Comparison of ENCODE assay signal across 12 mouse cellular contexts in the genomic region with DNA sequence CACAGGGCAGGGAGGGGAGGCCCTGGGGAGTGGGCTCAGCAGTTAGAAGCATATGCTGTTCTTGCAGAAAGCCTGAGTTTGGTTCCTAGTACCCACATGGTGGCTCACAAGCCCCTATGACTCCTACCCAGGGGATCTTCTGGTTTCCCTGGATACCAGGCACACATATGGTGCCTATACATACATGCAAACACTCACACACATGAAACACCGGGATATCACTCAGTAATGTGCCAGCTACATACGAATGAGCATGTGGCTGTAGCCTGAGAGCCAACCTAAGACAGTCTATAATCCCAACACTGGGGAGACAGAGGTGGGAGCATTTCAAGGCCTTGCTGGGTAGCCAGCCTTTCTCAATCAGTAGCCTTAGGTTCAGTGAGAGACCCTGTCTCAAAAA. TPM values are rescaled to one million over a fixed set of nuclear protein-coding genes. Genes with fewer than 3 reads are reported as not detected.
DNase-seq lines count a peak whose midpoint lies in the region; ATAC-seq and TF ChIP-seq lines count a peak whose summit lies in the region.
"Had no signal": no experiment of that assay in that cellular context is flagged by ENCODE, and none has a peak within 500 bp of the region (broad histone marks: within the 10 kb centered on the region; RNA-seq: fewer than 3 reads in every experiment).

No protein-coding gene starts in this region.

- H3K27me3 ChIP-seq in embryonic facial prominence, embryonic 15.5 days = no peaks in the 10 kb centered on the region
- no peaks in the 10 kb centered on the region for H3K27me3 ChIP-seq in hindbrain, embryonic 14.5 days (ENCODE audit: control insufficient read depth, insufficient read depth, low read length)
- no peaks in the 10 kb centered on the region for H3K27me3 ChIP-seq in midbrain, embryonic 15.5 days (replicated peaks)
- H3K27me3 ChIP-seq: stomach, embryonic 15.5 days had no signal

- H3K27ac ChIP-seq in left cerebral cortex, adult 2 months = 0 out of 2 replicates have a peak overlapping the region, but pooled peaks have one; percentile 28
- H3K27ac ChIP-seq in embryonic facial prominence, embryonic 15.5 days (replicated peaks) = peak overlapping the region; percentile 53
- H3K27ac ChIP-seq in hindbrain, embryonic 14.5 days = peak overlapping the region; percentile 68
- peak overlapping the region; percentile 49; the same call in 1 of the 2 replicates for H3K27ac ChIP-seq in midbrain, embryonic 15.5 days
- H3K27ac ChIP-seq: stomach, embryonic 15.5 days had no signal

- peak overlapping the region; percentile 42 for H3K4me2 ChIP-seq in embryonic facial prominence, embryonic 15.5 days (replicated peaks)
- peak overlapping the region; percentile 47 for H3K4me2 ChIP-seq in hindbrain, embryonic 14.5 days (replicated peaks)
- peak overlapping the region; percentile 37 for H3K4me2 ChIP-seq in midbrain, embryonic 15.5 days

- H3K9ac ChIP-seq in embryonic facial prominence, embryonic 15.5 days = no peak overlapping the region
- no peak overlapping the region for H3K9ac ChIP-seq in hindbrain, embryonic 14.5 days
- no peak overlapping the region for H3K9ac ChIP-seq in midbrain, embryonic 15.5 days
- H3K9ac ChIP-seq: stomach, embryonic 15.5 days had no signal

- whole genome bisulfite sequencing in embryonic facial prominence, embryonic 15.5 days = 47% methylated on average over 2 of the region's 2 CpGs
- 60% methylated on average over 2 of the region's 2 CpGs for WGBS in hindbrain, embryonic 14.5 days
- WGBS in midbrain, embryonic 15.5 days = 81% methylated on average over 2 of the region's 2 CpGs

- H3K36me3 ChIP-seq in embryonic facial prominence, embryonic 15.5 days = no peaks in the 10 kb centered on the region
- no peaks in the 10 kb centered on the region for H3K36me3 ChIP-seq in hindbrain, embryonic 14.5 days (replicated peaks; ENCODE audit: control insufficient read depth, insufficient read depth)
- H3K36me3 ChIP-seq in midbrain, embryonic 15.5 days (replicated peaks) = no peaks in the 10 kb centered on the region
- H3K36me3 ChIP-seq: stomach, embryonic 15.5 days had no signal

- H3K4me1 ChIP-seq in embryonic facial prominence, embryonic 15.5 days = peaks cover 17% of the 10 kb centered on the region
- H3K4me1 ChIP-seq in hindbrain, embryonic 14.5 days (replicated peaks; ENCODE audit: control insufficient read depth, insufficient read depth, low read length) = peaks cover 12% of the 10 kb centered on the region; the same call in 1 of the 2 replicates
- H3K4me1 ChIP-seq in midbrain, embryonic 15.5 days = peaks cover 15% of the 10 kb centered on the region
- H3K4me1 ChIP-seq: stomach, embryonic 15.5 days had no signal

- no peaks in the 10 kb centered on the region for H3K9me3 ChIP-seq in embryonic facial prominence, embryonic 15.5 days (replicated peaks)
- H3K9me3 ChIP-seq in hindbrain, embryonic 14.5 days (ENCODE audit: control insufficient read depth, low read length) = no peaks in the 10 kb centered on the region
- H3K9me3 ChIP-seq in midbrain, embryonic 15.5 days = no peaks in the 10 kb centered on the region
- H3K9me3 ChIP-seq: stomach, embryonic 15.5 days had no signal

- H3K4me3 ChIP-seq in left cerebral cortex, adult 2 months = no peak overlapping the region
- no peak overlapping the region for H3K4me3 ChIP-seq in embryonic facial prominence, embryonic 15.5 days (replicated peaks)
- no peak overlapping the region for H3K4me3 ChIP-seq in hindbrain, embryonic 14.5 days (replicated peaks; ENCODE audit: low read length)
- H3K4me3 ChIP-seq in midbrain, embryonic 15.5 days = no peak overlapping the region
- H3K4me3 ChIP-seq: erythroblast, embryonic 14.5 days; stomach, embryonic 15.5 days had no signal

- intact Hi-C loops in left cerebral cortex, adult 2 months (cut with DNase I) = no loop called here
- intact Hi-C loops in left cerebral cortex, postnatal 10 days (cut with DNase I) = no loop called here

- no peak for DNase-seq in left cerebral cortex, adult 2 months (ENCODE audit: extremely low spot score in 1 of 2, low spot score in 2 of 2)
- no peak for DNase-seq in left cerebral cortex, postnatal 10 days (ENCODE audit: extremely low spot score in 1 of 2, low spot score in 2 of 2)
- DNase-seq in hindbrain, embryonic 14.5 days (ENCODE audit: low spot score) = no peak
- no peak for DNase-seq in adrenal gland, adult 8-10 months
- no peak for DNase-seq in embryo, embryonic 9.5 days (ENCODE audit: extremely low spot score)
- no peak for DNase-seq in layer of hippocampus, postnatal 36 days
- DNase-seq: kidney, postnatal 25 days; lung, adult 18-20 months had no signal

- ATAC-seq in embryonic facial prominence, embryonic 15.5 days (ENCODE audit: insufficient number of reproducible peaks, low FRiP score, low TSS enrichment, low read depth) = no peak
- ATAC-seq in hindbrain, embryonic 14.5 days (ENCODE audit: low FRiP score) = no peak
- peak; percentile 48 for ATAC-seq in midbrain, embryonic 15.5 days (replicated peaks)

- no peak for TF ChIP-seq CTCF in left cerebral cortex, adult 2 months (IDR thresholded peaks at IDR 0.05)

RNA-seq across cellular contexts. Expression of gene Slc30a10, which starts 28.1 kb away (rescaled TPM):
- total RNA-seq in left cerebral cortex, adult 2 months (2021) = 1 to 10 TPM; 7.5 to 8.3 TPM
- 10 to 100 TPM; 13.5 to 16.0 TPM for total RNA-seq in left cerebral cortex, postnatal 10 days (2021)
- polyA plus RNA-seq in embryonic facial prominence, embryonic 15.5 days (2015; fragmentation: Nextera tagmentation; extraction: Ambion mirVana) = 0.17 and 0.29 TPM in 2 replicates
- 6.8 and 8.5 TPM in 2 replicates for polyA plus RNA-seq in hindbrain, embryonic 14.5 days (2014; fragmentation: Nextera tagmentation; extraction: Ambion mirVana)
- 5.9 and 6.9 TPM in 2 replicates for polyA plus RNA-seq in midbrain, embryonic 15.5 days (2015; fragmentation: Nextera tagmentation; extraction: Ambion mirVana)
- not detected for total RNA-seq in adrenal gland, adult 8-10 months (2022)
- 1 to 10 TPM; 8.7 to 9.7 TPM for total RNA-seq in layer of hippocampus, postnatal 36 days (2021)

Comparison
In these comparisons a context has a peak if more than half of its experiments do, and no peak if none do; other contexts are left out.
1. RNA of gene Slc30a10, which starts 28.1 kb away (total RNA-seq): 13.5 to 16.0 TPM in left cerebral cortex, postnatal 10 days, 8.7 to 9.7 TPM in layer of hippocampus, postnatal 36 days and 7.5 to 8.3 TPM in left cerebral cortex, adult 2 months; not detected in adrenal gland, adult 8-10 months; every median in the first group is over 4 times any median in the second.
2. Peak in every context shown above with its lines, with median percentiles within 50 percentile points of each other: H3K27ac ChIP-seq and H3K4me2 ChIP-seq.